Mouse (Mus musculus) kidney, embryonic 14.5 days (tissue): ENCODE measurements around the gene Gsg1l. TPM values are rescaled to one million over a fixed set of nuclear protein-coding genes. Genes with fewer than 3 reads are reported as not detected.

ENCODE experiments used
- ATAC-seq: fragments of 200-750 bp; cut with Nextera tagmentation; 2 replicates; pipeline ENCODE4 v1.8.0; 2017; ENCODE audit warnings: moderate number of reproducible peaks, mild to moderate bottlenecking, moderate TSS enrichment, moderate library complexity; ENCODE audit not compliant: low FRiP score, low TSS enrichment
- H3K27ac ChIP-seq: fragments of 300-500 bp; sonication (generic); 2 replicates; pipeline ENCODE4 v1.5.1; 2014; ENCODE audit warnings: low read depth, mild to moderate bottlenecking, low read length, moderate library complexity, mixed read lengths
- H3K27me3 ChIP-seq: fragments of 300-500 bp; sonication (generic); 2 replicates; pipeline ENCODE4 v1.6.1; 2014; ENCODE audit warnings: mild to moderate bottlenecking, low read length; ENCODE audit not compliant: control insufficient read depth, insufficient read depth
- H3K36me3 ChIP-seq: fragments of 300-500 bp; sonication (generic); 2 replicates; pipeline ENCODE4 v1.6.1; 2014; ENCODE audit warnings: low read length, mixed read lengths; ENCODE audit not compliant: control insufficient read depth, insufficient read depth
- H3K4me1 ChIP-seq: fragments of 300-500 bp; sonication (generic); 2 replicates; pipeline ENCODE4 v1.6.1; 2014; ENCODE audit warnings: low read length, mixed read lengths; ENCODE audit not compliant: control insufficient read depth, insufficient read depth
- H3K4me2 ChIP-seq: fragments of 300-500 bp; sonication (generic); replicated peaks from 2 replicates; pipeline ENCODE4 v1.6.1; 2014; ENCODE audit warnings: low read depth, mild to moderate bottlenecking, low read length
- H3K4me3 ChIP-seq: fragments of 300-500 bp; sonication (generic); 2 replicates; pipeline ENCODE4 v1.5.1; 2014; ENCODE audit warnings: mild to moderate bottlenecking, low read length
- H3K9ac ChIP-seq: fragments of 300-500 bp; sonication (generic); 2 replicates; pipeline ENCODE4 v1.6.1; 2014; ENCODE audit warnings: low read depth, mild to moderate bottlenecking, low read length, moderate library complexity
- H3K9me3 ChIP-seq: fragments of 300-500 bp; sonication (generic); 2 replicates; pipeline ENCODE4 v1.6.1; 2016; ENCODE audit warnings: low read length; ENCODE audit not compliant: control insufficient read depth
- WGBS: fragments of 180-500 bp; shearing (Covaris S2); extraction: QIAGEN DNeasy Blood & Tissue Kit; methylation state at CpG from one replicate; pipeline ENCODE4 v1.1.7; 2014; 5-methylcytosine and 5-hydroxymethylcytosine counted together
- polyA plus RNA-seq: library from polyadenylated mRNA; unstranded; fragments of >200 nt; fragmentation: Nextera tagmentation; extraction: Ambion mirVana; gene quantifications from 2 replicates; pipeline ENCODE4 v1.2.1, GENCODE M21; 2014

The Gsg1l gene
- polyA plus RNA-seq, 1 experiment from 2014 or later = 0.51 TPM

DNA sequence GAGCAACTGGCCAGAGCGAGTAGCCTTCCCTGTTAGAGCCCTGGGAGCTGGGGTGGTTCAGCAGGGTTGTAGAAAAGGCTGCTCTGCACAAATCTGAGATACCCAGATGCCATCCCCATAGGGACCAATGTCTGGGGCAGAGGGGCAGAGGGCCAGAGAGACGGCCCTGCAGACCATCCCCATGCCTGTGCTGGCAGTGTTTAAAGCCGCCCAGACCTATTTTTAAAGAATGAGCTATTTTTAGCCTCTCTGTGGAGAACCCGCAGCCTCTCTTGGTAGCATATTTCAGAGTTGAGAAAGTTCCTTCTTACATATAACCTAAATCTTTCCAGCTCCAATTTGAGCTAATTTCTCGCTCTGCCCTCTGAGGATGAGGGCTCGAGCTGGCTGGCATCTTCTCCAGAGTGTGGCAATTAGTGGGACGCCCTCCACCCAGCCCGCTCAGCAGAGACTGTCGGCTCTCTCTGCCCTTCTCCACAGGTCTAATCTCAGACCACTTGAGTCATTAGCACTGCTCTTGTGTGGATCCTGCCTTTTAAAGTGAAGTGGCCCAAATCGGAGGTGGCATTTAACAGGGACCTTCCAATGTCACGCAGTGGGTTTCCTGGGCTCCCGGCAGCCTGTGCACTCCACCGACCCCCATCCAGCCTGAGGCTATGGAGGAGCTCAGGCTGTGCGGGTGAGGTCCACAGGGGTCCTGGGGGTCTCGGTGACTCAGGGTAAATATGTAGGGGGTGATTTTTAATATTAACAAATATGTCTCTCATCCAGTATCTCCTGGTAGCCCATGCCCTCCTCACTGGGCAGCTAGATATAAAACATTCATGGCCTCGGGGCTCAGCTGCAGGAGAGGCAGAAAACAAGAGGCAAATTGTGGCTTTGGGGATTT, 148.6 kb downstream of the Gsg1l start:
- ATAC-seq = no peak
- Histone ChIP-seq H3K4me2 (no peak overlapping the region), H3K36me3 (no peaks in the 10 kb centered on the region), H3K4me1 (peaks cover 15% of the 10 kb centered on the region), H3K9ac (no peak overlapping the region), H3K27me3 (no peaks in the 10 kb centered on the region), H3K9me3 (no peaks in the 10 kb centered on the region), H3K27ac (no peak overlapping the region), H3K4me3 (no peak overlapping the region)
- 25% methylated on average over 16 of the region's 16 CpGs for WGBS

DNA sequence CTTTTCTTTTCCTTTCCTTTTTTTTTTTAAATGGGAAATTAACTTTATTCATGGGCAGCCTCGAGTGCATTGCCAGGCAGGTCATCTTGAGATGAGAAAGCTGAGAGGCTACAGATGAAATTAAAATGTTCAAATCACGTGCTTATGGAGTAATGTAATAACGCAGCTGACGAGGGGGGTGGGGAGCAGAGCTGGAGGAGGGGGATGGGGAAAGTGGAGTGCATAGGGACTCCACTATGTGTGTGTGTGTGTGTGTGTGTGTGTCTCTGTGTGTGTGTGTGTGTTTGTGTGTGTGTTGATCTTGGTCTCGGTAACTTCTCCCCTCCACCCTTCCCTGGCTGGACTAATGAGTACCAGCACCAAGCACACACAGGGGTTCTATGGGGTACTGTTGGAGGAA, 150.6 kb downstream of the Gsg1l start:
- no peak overlapping the region for H3K4me3 ChIP-seq
- H3K36me3 ChIP-seq = no peaks in the 10 kb centered on the region
- no peak overlapping the region for H3K4me2 ChIP-seq
- no peak overlapping the region for H3K9ac ChIP-seq
- H3K4me1 ChIP-seq = peaks cover 15% of the 10 kb centered on the region
- no peak overlapping the region for H3K27ac ChIP-seq
- no peaks in the 10 kb centered on the region for H3K9me3 ChIP-seq
- WGBS = 66% methylated on average over 5 of the region's 5 CpGs
- H3K27me3 ChIP-seq = no peaks in the 10 kb centered on the region
- ATAC-seq = no peak

DNA sequence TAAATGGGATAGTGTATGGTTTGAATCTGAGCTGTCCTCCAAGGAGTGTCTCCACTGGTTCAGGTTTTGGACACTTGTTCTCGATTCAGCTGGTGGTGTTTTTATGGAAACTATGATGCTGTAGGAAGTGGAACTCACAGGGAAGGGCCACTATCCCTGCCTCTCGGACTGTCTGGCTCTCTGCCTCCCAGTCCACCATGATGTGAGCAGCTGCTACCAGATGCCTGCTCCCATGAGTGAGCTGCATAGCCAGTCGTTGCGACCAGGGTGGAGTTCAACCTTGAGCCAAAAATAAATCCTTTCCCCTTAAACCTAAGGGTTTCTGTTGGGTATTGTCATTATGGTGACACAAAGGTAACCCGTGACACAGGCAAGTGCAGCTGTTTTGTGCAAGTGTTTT, 158.2 kb downstream of the Gsg1l start:
- H3K9ac ChIP-seq = no peak overlapping the region
- no peaks in the 10 kb centered on the region for H3K4me1 ChIP-seq
- ATAC-seq = no peak
- H3K4me3 ChIP-seq = no peak overlapping the region
- no peaks in the 10 kb centered on the region for H3K27me3 ChIP-seq
- 81% methylated on average over 5 of the region's 5 CpGs for WGBS
- H3K36me3 ChIP-seq = no peaks in the 10 kb centered on the region
- no peaks in the 10 kb centered on the region for H3K9me3 ChIP-seq
- no peak overlapping the region for H3K27ac ChIP-seq
- H3K4me2 ChIP-seq = no peak overlapping the region

DNA sequence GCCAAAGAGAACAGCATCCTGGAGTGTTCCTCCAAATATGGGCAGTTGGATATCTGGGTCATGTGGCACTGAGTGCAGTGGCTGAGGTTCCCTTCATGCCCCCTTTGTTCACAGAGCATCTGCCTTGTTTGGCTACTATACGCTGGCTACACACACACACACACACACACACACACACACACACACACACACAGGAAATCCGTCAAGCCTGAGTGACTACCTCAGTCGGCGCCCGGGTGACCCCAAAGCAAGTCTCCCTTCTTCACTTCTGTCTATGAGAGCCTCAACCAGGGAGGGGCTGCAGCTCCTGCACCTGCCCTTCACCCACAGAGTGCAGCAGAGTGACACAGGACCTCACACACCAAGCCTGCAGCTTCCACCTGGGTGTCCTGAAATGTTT, 161.4 kb downstream of the Gsg1l start:
- Histone ChIP-seq H3K4me1 (no peaks in the 10 kb centered on the region), H3K36me3 (no peaks in the 10 kb centered on the region), H3K9ac (no peak overlapping the region), H3K27me3 (no peaks in the 10 kb centered on the region), H3K4me3 (no peak overlapping the region), H3K27ac (no peak overlapping the region), H3K9me3 (no peaks in the 10 kb centered on the region), H3K4me2 (no peak overlapping the region)
- ATAC-seq = peak; percentile 55; the same call in 1 of the 2 replicates
- 33% methylated on average over 5 of the region's 5 CpGs for WGBS

GRCm38 (mm10) chr7:125900386-125901161, 181.6 kb downstream of the Gsg1l start:
- no peak overlapping the region for H3K4me3 ChIP-seq
- no peaks in the 10 kb centered on the region for H3K27me3 ChIP-seq
- no peaks in the 10 kb centered on the region for H3K36me3 ChIP-seq
- no peaks in the 10 kb centered on the region for H3K4me1 ChIP-seq
- no peak overlapping the region for H3K9ac ChIP-seq
- ATAC-seq = no peak
- no peak overlapping the region for H3K4me2 ChIP-seq
- no peak overlapping the region for H3K27ac ChIP-seq
- WGBS = 70% methylated on average over 13 of the region's 13 CpGs
- no peaks in the 10 kb centered on the region for H3K9me3 ChIP-seq

DNA sequence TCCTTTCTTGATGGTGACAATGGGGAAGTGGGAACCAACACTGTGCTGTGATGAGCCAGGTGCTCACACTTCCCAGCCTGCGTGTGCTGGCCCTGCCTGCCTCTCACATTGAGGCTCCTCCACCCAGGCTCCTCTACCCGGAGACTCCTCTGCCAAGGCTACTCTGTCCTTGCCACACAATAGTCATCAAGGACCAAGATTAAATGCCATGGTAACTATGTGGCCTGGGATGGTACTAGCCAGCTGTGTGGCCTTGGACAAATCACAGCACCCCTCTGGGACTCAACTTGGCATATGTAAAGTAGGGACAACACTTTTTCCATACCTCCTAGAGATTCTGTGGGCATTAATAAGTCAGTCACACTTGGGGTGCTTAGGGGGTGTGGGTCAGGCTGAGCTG, 182.3 kb downstream of the Gsg1l start:
- no peaks in the 10 kb centered on the region for H3K36me3 ChIP-seq
- ATAC-seq = no peak
- no peaks in the 10 kb centered on the region for H3K9me3 ChIP-seq
- no peaks in the 10 kb centered on the region for H3K27me3 ChIP-seq
- 69% methylated on average over 2 of the region's 2 CpGs for WGBS
- H3K4me1 ChIP-seq = no peaks in the 10 kb centered on the region
- H3K27ac ChIP-seq = no peak overlapping the region
- H3K4me3 ChIP-seq = no peak overlapping the region
- H3K4me2 ChIP-seq = no peak overlapping the region
- H3K9ac ChIP-seq = no peak overlapping the region

DNA sequence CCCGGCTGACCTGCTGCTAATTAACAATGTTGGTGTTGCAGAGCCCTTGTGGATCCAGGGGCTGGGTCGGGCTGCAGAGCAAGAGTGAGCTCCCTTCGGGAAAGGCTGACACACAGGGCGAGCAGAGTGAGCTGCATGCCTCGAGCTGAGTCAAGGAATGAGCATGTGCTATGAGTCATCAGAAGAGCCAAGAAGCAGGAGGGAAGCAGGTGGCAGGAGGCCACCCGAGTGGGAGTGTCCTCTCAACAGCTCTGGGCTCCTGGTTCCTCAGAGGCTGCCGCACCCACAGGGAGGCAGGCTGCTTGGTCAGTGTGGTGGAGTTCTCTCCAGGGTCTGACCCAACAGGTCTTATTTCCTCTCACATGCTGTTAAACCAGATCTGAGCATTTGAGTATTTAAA, 183.2 kb downstream of the Gsg1l start:
- H3K4me2 ChIP-seq = no peak overlapping the region
- ATAC-seq = peak; percentile 76; the same call in 1 of the 2 replicates
- H3K27ac ChIP-seq = no peak overlapping the region
- WGBS = 30% methylated on average over 7 of the region's 7 CpGs
- no peaks in the 10 kb centered on the region for H3K27me3 ChIP-seq
- no peak overlapping the region for H3K4me3 ChIP-seq
- H3K36me3 ChIP-seq = no peaks in the 10 kb centered on the region
- H3K9me3 ChIP-seq = no peaks in the 10 kb centered on the region
- H3K4me1 ChIP-seq = no peaks in the 10 kb centered on the region
- H3K9ac ChIP-seq = no peak overlapping the region

- 85% methylated on average over 4 of the region's 4 CpGs for WGBS
- no peak overlapping the region for H3K4me3 ChIP-seq
- H3K4me1 ChIP-seq = no peaks in the 10 kb centered on the region
- no peaks in the 10 kb centered on the region for H3K9me3 ChIP-seq
- no peaks in the 10 kb centered on the region for H3K36me3 ChIP-seq
- no peak overlapping the region for H3K9ac ChIP-seq
- no peak overlapping the region for H3K4me2 ChIP-seq
- no peak for ATAC-seq
- no peak overlapping the region for H3K27ac ChIP-seq
- no peaks in the 10 kb centered on the region for H3K27me3 ChIP-seq
These were observed 185.2 kb downstream of the Gsg1l start for GRCm38 (mm10) chr7:125897059-125897458.

- ATAC-seq = no peak
- no peak overlapping the region for H3K9ac ChIP-seq
- 90% methylated on average over 5 of the region's 5 CpGs for WGBS
These were observed 188.6 kb downstream of the Gsg1l start for GRCm38 (mm10) chr7:125893621-125894020.

More at GRCm38 (mm10) chr7:125893621-125894020, 188.6 kb downstream of the Gsg1l start:
- no peak overlapping the region for H3K4me2 ChIP-seq
- H3K4me3 ChIP-seq = no peak overlapping the region
- no peaks in the 10 kb centered on the region for H3K36me3 ChIP-seq
- H3K27me3 ChIP-seq = no peaks in the 10 kb centered on the region
- H3K9me3 ChIP-seq = no peaks in the 10 kb centered on the region
- no peak overlapping the region for H3K27ac ChIP-seq
- no peaks in the 10 kb centered on the region for H3K4me1 ChIP-seq
